ENCODE assay signal across 22 mouse cellular contexts in the genomic region with DNA sequence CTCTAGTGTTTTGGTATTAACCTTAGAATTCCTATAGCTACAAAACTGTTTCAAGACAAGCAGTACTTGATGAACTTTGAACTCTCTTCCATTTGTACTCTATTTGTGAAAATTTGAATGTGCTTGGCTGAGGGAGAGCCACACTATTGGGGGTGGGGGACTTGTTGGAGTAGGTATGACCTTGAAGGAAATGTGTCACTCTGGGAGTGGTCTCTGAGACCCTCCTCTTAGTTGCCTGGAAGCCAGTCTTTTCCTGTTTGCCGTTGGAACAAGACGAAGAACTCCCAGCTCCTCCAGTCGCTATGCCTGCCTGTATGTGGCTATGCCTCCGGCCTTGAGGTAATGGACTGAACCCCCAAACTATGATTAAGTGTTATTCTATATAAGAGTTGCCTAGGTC.
"Had no signal": no experiment of that assay in that cellular context is flagged by ENCODE, and none has a peak within 500 bp of the region (broad histone marks: within the 10 kb centered on the region; RNA-seq: fewer than 3 reads in every experiment).

No protein-coding gene starts in this region.

- H3K27me3 ChIP-seq: embryonic facial prominence, embryonic 12.5 days; embryonic facial prominence, embryonic 13.5 days; embryonic facial prominence, embryonic 15.5 days; forebrain, embryonic 12.5 days; forebrain, embryonic 13.5 days; forebrain, embryonic 15.5 days; heart, embryonic 12.5 days had no signal

- H3K36me3 ChIP-seq: embryonic facial prominence, embryonic 10.5 days; embryonic facial prominence, embryonic 12.5 days; embryonic facial prominence, embryonic 13.5 days; embryonic facial prominence, embryonic 15.5 days; forebrain, embryonic 10.5 days; forebrain, embryonic 12.5 days; forebrain, embryonic 15.5 days; heart, embryonic 10.5 days; heart, embryonic 12.5 days had no signal

- H3K9me3 ChIP-seq: embryonic facial prominence, embryonic 10.5 days; embryonic facial prominence, embryonic 12.5 days; embryonic facial prominence, embryonic 13.5 days; embryonic facial prominence, embryonic 15.5 days; forebrain, embryonic 10.5 days; forebrain, embryonic 12.5 days; forebrain, embryonic 13.5 days; forebrain, embryonic 15.5 days; heart, embryonic 10.5 days; heart, embryonic 12.5 days had no signal

- H3K9ac ChIP-seq: embryonic facial prominence, embryonic 12.5 days; embryonic facial prominence, embryonic 13.5 days; embryonic facial prominence, embryonic 15.5 days; forebrain, embryonic 12.5 days; forebrain, embryonic 13.5 days; forebrain, embryonic 15.5 days; forebrain, postnatal 0 days; heart, embryonic 12.5 days had no signal

- H3K4me3 ChIP-seq: embryonic facial prominence, embryonic 10.5 days; embryonic facial prominence, embryonic 12.5 days; embryonic facial prominence, embryonic 13.5 days; embryonic facial prominence, embryonic 15.5 days; erythroblast, embryonic 14.5 days; forebrain, embryonic 10.5 days; forebrain, embryonic 12.5 days; forebrain, embryonic 13.5 days; forebrain, embryonic 15.5 days; gastrocnemius, adult 2 months; heart, embryonic 10.5 days; heart, embryonic 12.5 days had no signal

- DNase-seq: cerebellum, postnatal 10 days; cerebellum, postnatal 14 days; cerebellum, postnatal 25 days; cerebellum, postnatal 36 days; embryo, embryonic 11 days; forebrain, postnatal 0 days; gastrocnemius, adult 2 months; gastrocnemius, postnatal 10 days; gastrocnemius, postnatal 25 days; gastrocnemius, postnatal 36 days; heart, adult 18-20 months had no signal

- H3K4me1 ChIP-seq: embryonic facial prominence, embryonic 10.5 days; embryonic facial prominence, embryonic 12.5 days; embryonic facial prominence, embryonic 13.5 days; embryonic facial prominence, embryonic 15.5 days; forebrain, embryonic 10.5 days; forebrain, embryonic 12.5 days; forebrain, embryonic 13.5 days; forebrain, embryonic 15.5 days; heart, embryonic 10.5 days; heart, embryonic 12.5 days had no signal

- H3K27ac ChIP-seq: embryonic facial prominence, embryonic 10.5 days; embryonic facial prominence, embryonic 12.5 days; embryonic facial prominence, embryonic 13.5 days; embryonic facial prominence, embryonic 15.5 days; forebrain, embryonic 10.5 days; forebrain, embryonic 12.5 days; forebrain, embryonic 13.5 days; forebrain, embryonic 15.5 days; gastrocnemius, adult 2 months; heart, embryonic 10.5 days had no signal
